Mouse (Mus musculus): ENCODE data around the gene Jagn1. TPM values are rescaled to one million over a fixed set of nuclear protein-coding genes. Genes with fewer than 3 reads are reported as not detected.

Gene Jagn1
- polyA plus RNA-seq, 1 experiment from 2014 or later = 77.1 TPM

Small RNAs within 50 kb of the gene (microRNA-seq; reads per million reads assigned to microRNA genes)
- gene Gm24387 = not detected

Other genes starting within 250 kb of the Jagn1 start
- 0.87 and 1.1 TPM in 2 replicates for gene Lhfpl4, start 247.2 kb upstream of the Jagn1 start, polyA plus RNA-seq (2015; fragmentation: Nextera tagmentation; extraction: Ambion mirVana)
- gene Mtmr14, start 204.7 kb upstream of the Jagn1 start, polyA plus RNA-seq (2015; fragmentation: Nextera tagmentation; extraction: Ambion mirVana) = 43.8 and 46.1 TPM in 2 replicates
- gene Cpne9, start 160.3 kb upstream of the Jagn1 start, polyA plus RNA-seq (2015; fragmentation: Nextera tagmentation; extraction: Ambion mirVana) = 0.05 TPM in 1 of 2 replicates, not detected in the other
- gene Brpf1, start 135.4 kb upstream of the Jagn1 start, polyA plus RNA-seq (2015; fragmentation: Nextera tagmentation; extraction: Ambion mirVana) = 17.0 and 18.3 TPM in 2 replicates
- gene Ogg1, start 115.6 kb upstream of the Jagn1 start, polyA plus RNA-seq (2015; fragmentation: Nextera tagmentation; extraction: Ambion mirVana) = 16.5 and 17.7 TPM in 2 replicates
- 110 and 115 TPM in 2 replicates for gene Camk1, start 98.6 kb upstream of the Jagn1 start, polyA plus RNA-seq (2015; fragmentation: Nextera tagmentation; extraction: Ambion mirVana)
- gene Tada3, start 64.7 kb upstream of the Jagn1 start, polyA plus RNA-seq (2015; fragmentation: Nextera tagmentation; extraction: Ambion mirVana) = 53.1 and 54.6 TPM in 2 replicates
- gene Arpc4, start 64.5 kb upstream of the Jagn1 start, polyA plus RNA-seq (2015; fragmentation: Nextera tagmentation; extraction: Ambion mirVana) = 399 and 412 TPM in 2 replicates
- 3.0 and 3.9 TPM in 2 replicates for gene Ttll3, start 53.3 kb upstream of the Jagn1 start, polyA plus RNA-seq (2015; fragmentation: Nextera tagmentation; extraction: Ambion mirVana)
- 19.1 and 20.9 TPM in 2 replicates for gene Rpusd3, start 23.2 kb upstream of the Jagn1 start, polyA plus RNA-seq (2015; fragmentation: Nextera tagmentation; extraction: Ambion mirVana)
- not detected in 2 replicates for gene Cidec, start 6.8 kb upstream of the Jagn1 start, polyA plus RNA-seq (2015; fragmentation: Nextera tagmentation; extraction: Ambion mirVana)
- 19.5 and 23.5 TPM in 2 replicates for gene Il17re, start 15.9 kb downstream of the Jagn1 start, polyA plus RNA-seq (2015; fragmentation: Nextera tagmentation; extraction: Ambion mirVana)
- 19.1 and 20.2 TPM in 2 replicates for gene Il17rc, start 28.9 kb downstream of the Jagn1 start, polyA plus RNA-seq (2015; fragmentation: Nextera tagmentation; extraction: Ambion mirVana)
- 33.1 and 36.3 TPM in 2 replicates for gene Creld1, start 40.7 kb downstream of the Jagn1 start, polyA plus RNA-seq (2015; fragmentation: Nextera tagmentation; extraction: Ambion mirVana)
- gene Prrt3, start 59.4 kb downstream of the Jagn1 start, polyA plus RNA-seq (2015; fragmentation: Nextera tagmentation; extraction: Ambion mirVana) = 0.17 and 0.21 TPM in 2 replicates
- 101 and 103 TPM in 2 replicates for gene Emc3, start 89.1 kb downstream of the Jagn1 start, polyA plus RNA-seq (2015; fragmentation: Nextera tagmentation; extraction: Ambion mirVana)
- gene Fancd2, start 89.1 kb downstream of the Jagn1 start, polyA plus RNA-seq (2015; fragmentation: Nextera tagmentation; extraction: Ambion mirVana) = 13.3 and 14.6 TPM in 2 replicates
- not detected in 2 replicates for gene Fancd2os, start 158.1 kb downstream of the Jagn1 start, polyA plus RNA-seq (2015; fragmentation: Nextera tagmentation; extraction: Ambion mirVana)
- gene Brk1, start 162.2 kb downstream of the Jagn1 start, polyA plus RNA-seq (2015; fragmentation: Nextera tagmentation; extraction: Ambion mirVana) = 223 and 224 TPM in 2 replicates
- gene Vhl, start 181.4 kb downstream of the Jagn1 start, polyA plus RNA-seq (2015; fragmentation: Nextera tagmentation; extraction: Ambion mirVana) = 41.0 and 45.8 TPM in 2 replicates
- gene Irak2, start 195.9 kb downstream of the Jagn1 start, polyA plus RNA-seq (2015; fragmentation: Nextera tagmentation; extraction: Ambion mirVana) = 5.2 and 6.4 TPM in 2 replicates

All from lung, embryonic 15.5 days (tissue).